Mouse (Mus musculus) erythroblast, embryonic 14.5 days (primary cell): ENCODE results near the gene Hic1. TPM values are rescaled to one million over a fixed set of nuclear protein-coding genes. Genes with fewer than 3 reads are reported as not detected.

Experiments
- H3K27me3 ChIP-seq: 2 replicates; pipeline ENCODE4 v1.6.1; 2012; ENCODE audit warnings: inconsistent platforms; ENCODE audit not compliant: control insufficient read depth
- H3K36me3 ChIP-seq: 2 replicates; pipeline ENCODE4 v1.6.1; 2012; ENCODE audit warnings: mild to moderate bottlenecking, inconsistent platforms; ENCODE audit not compliant: control insufficient read depth
- H3K4me1 ChIP-seq: 2 replicates; pipeline ENCODE4 v1.6.1; 2012; ENCODE audit warnings: inconsistent platforms; ENCODE audit not compliant: control insufficient read depth
- H3K4me3 ChIP-seq: replicated peaks from 2 replicates; pipeline ENCODE3; 2012; ENCODE audit warnings: moderate library complexity, mild to moderate bottlenecking, inconsistent platforms
- H3K9me3 ChIP-seq: 2 replicates; pipeline ENCODE4 v1.6.1; 2012; ENCODE audit warnings: low read length, inconsistent platforms, mixed read lengths; ENCODE audit not compliant: control insufficient read depth
- GATA1 ChIP-seq: IDR thresholded peaks from 2 replicates; pipeline ENCODE4 v1.6.1; 2012; ENCODE audit warnings: low read length, inconsistent platforms, mixed read lengths
- TAL1 ChIP-seq: IDR thresholded peaks from 3 replicates; pipeline ENCODE4 v1.6.1; 2012; ENCODE audit warnings: low read length, inconsistent platforms, mixed read lengths
- polyA plus RNA-seq: library from polyadenylated mRNA; stranded (reverse); fragments of >175 nt; gene quantifications from 2 replicates; pipeline ENCODE4 v1.2.3, GENCODE M21; 2012

Gene Hic1
- polyA plus RNA-seq, 1 experiment: 0.02 TPM

DNA sequence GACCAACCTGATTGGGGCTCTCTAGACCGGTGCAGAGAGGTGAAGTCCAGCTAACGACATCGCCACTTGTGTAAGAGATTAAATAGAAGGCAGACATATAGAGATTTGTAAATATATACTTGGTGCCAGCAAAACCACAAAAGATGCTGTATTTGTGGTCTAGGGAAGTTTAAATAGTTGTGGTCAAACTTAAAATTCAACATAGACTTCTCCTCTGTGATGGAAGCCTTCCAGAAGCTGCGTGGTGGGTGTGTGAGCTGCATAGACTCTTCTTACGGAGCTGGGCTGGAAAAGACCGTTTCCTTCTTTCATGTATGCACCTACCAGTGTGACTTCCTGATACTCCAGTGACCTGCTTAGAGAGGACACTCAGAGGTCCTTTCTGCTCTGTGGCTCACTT lies 52.9 kb downstream of the Hic1 start:
- no peaks in the 10 kb centered on the region for H3K36me3 ChIP-seq
- H3K4me1 ChIP-seq: no peaks in the 10 kb centered on the region
- no peak overlapping the region for H3K4me3 ChIP-seq
- no peaks in the 10 kb centered on the region for H3K27me3 ChIP-seq
- no peak for TF ChIP-seq TAL1
- TF ChIP-seq GATA1: no peak
- no peaks in the 10 kb centered on the region for H3K9me3 ChIP-seq

Other genes with a start within 250 kb of the Hic1 start
- 2.3 and 3.1 TPM in 2 replicates for gene Smg6, start 243.7 kb downstream of the Hic1 start, polyA plus RNA-seq
- gene Srr, start 243.6 kb downstream of the Hic1 start, polyA plus RNA-seq: 0.08 and 0.14 TPM in 2 replicates
- 0.13 and 0.47 TPM in 2 replicates for gene Ovca2, start 9.3 kb upstream of the Hic1 start, polyA plus RNA-seq
- gene Dph1, start 21.7 kb upstream of the Hic1 start, polyA plus RNA-seq: 1.1 and 1.4 TPM in 2 replicates
- gene Rtn4rl1, start 24.3 kb upstream of the Hic1 start, polyA plus RNA-seq: 0.01 TPM in 1 of 2 replicates, not detected in the other
- gene Rpa1, start 178.8 kb upstream of the Hic1 start, polyA plus RNA-seq: 7.1 and 7.4 TPM in 2 replicates
- gene Smyd4, start 178.9 kb upstream of the Hic1 start, polyA plus RNA-seq: 0.19 and 0.22 TPM in 2 replicates